ENCODE assay signal across 11 mouse cellular contexts in the genomic region with DNA sequence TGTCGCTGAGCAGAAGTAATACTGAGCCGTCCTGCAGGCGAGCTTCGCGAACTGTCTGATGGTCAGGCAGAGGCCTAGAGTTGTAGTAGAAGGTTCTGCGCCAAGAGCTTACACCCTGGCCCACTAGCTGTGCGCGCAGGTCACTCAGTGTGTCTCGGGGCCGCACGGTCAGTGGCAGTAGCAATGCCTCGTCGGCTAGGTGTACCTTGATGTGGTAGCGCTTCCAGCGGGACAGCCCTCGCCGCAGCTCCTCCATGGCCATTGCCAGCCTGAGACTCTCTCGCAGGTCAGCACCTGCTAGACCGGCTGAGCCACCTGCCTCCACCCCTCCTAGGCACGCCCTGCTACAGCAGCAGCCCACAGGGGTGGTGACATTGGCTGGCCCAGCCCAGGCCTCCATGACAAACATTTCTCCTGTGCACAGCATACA. TPM values are rescaled to one million over a fixed set of nuclear protein-coding genes. Genes with fewer than 3 reads are reported as not detected.
A peak's percentile ranks its signal among the peaks of the same experiment; 100 is the strongest.
DNase-seq lines count a peak whose midpoint lies in the region; ATAC-seq and TF ChIP-seq lines count a peak whose summit lies in the region.
"Had no signal": no experiment of that assay in that cellular context is flagged by ENCODE, and none has a peak within 500 bp of the region (broad histone marks: within the 10 kb centered on the region; RNA-seq: fewer than 3 reads in every experiment).

A gene (minus strand): TSS at position 266 of the 430 bp plus-strand sequence.

- no peak for DNase-seq in forebrain, postnatal 0 days
- DNase-seq in Muller cell, postnatal 12 days (ENCODE audit: inconsistent ontology term), result no peak
- DNase-seq in layer of hippocampus, postnatal 14 days (ENCODE audit: low spot score in 2 of 2), result no peak
- DNase-seq: cerebellum, adult 8-10 months had no signal

- H3K4me1 ChIP-seq in forebrain, embryonic 13.5 days, result peaks cover 28% of the 10 kb centered on the region
- peaks cover 5% of the 10 kb centered on the region; the same call in 1 of the 2 replicates for H3K4me1 ChIP-seq in forebrain, postnatal 0 days (ENCODE audit: insufficient read depth)
- peaks cover 7% of the 10 kb centered on the region for H3K4me1 ChIP-seq in ES-Bruce4 (ENCODE audit: control insufficient read depth, insufficient read depth, low read length)
- H3K4me1 ChIP-seq in kidney, embryonic 14.5 days (ENCODE audit: control insufficient read depth, insufficient read depth, low read length), result no peaks in the 10 kb centered on the region
- no peaks in the 10 kb centered on the region for H3K4me1 ChIP-seq in lung, embryonic 16.5 days (replicated peaks; ENCODE audit: control insufficient read depth, insufficient read depth, low read length)

- 0 out of 2 replicates have a peak, but pooled peaks have one; percentile 23 for TF ChIP-seq EP300 in ES-Bruce4 (IDR thresholded peaks at IDR 0.05; ENCODE audit: insufficient read depth, low read depth, low read length)

- no peak within 1 kb of the TSS for H3K9ac ChIP-seq in forebrain, embryonic 13.5 days
- no peak within 1 kb of the TSS for H3K9ac ChIP-seq in forebrain, postnatal 0 days
- H3K9ac ChIP-seq in ES-Bruce4 (ENCODE audit: low read depth, poor library complexity, severe bottlenecking), result no peak within 1 kb of the TSS
- H3K9ac ChIP-seq in kidney, embryonic 14.5 days (ENCODE audit: low read depth, low read length), result no peak within 1 kb of the TSS
- H3K9ac ChIP-seq in lung, embryonic 16.5 days (ENCODE audit: low read length), result peak within 1 kb of the TSS; percentile 43
- H3K9ac ChIP-seq: neural tube, embryonic 13.5 days had no signal

- no peak within 1 kb of the TSS for H3K4me2 ChIP-seq in forebrain, embryonic 13.5 days
- H3K4me2 ChIP-seq in forebrain, postnatal 0 days (ENCODE audit: low read depth), result no peak within 1 kb of the TSS
- no peak within 1 kb of the TSS for H3K4me2 ChIP-seq in kidney, embryonic 14.5 days (replicated peaks; ENCODE audit: low read depth, low read length)
- H3K4me2 ChIP-seq in lung, embryonic 16.5 days (ENCODE audit: low read depth, low read length), result peak within 1 kb of the TSS; percentile 31
- H3K4me2 ChIP-seq: neural tube, embryonic 13.5 days had no signal

- peak within 1 kb of the TSS; percentile 99 for H3K27ac ChIP-seq in forebrain, embryonic 13.5 days
- no peak within 1 kb of the TSS for H3K27ac ChIP-seq in forebrain, postnatal 0 days (ENCODE audit: low read depth, low read length)
- H3K27ac ChIP-seq in ES-Bruce4 (ENCODE audit: insufficient read depth, low read length), result no peak within 1 kb of the TSS
- H3K27ac ChIP-seq in kidney, embryonic 14.5 days (ENCODE audit: low read depth, low read length), result no peak within 1 kb of the TSS
- 0 out of 2 replicates have a peak within 1 kb of the TSS, but pooled peaks have one; percentile 7 for H3K27ac ChIP-seq in lung, embryonic 16.5 days (ENCODE audit: low read length)

- H3K9me3 ChIP-seq in forebrain, embryonic 13.5 days (replicated peaks), result no peaks in the 10 kb centered on the region
- H3K9me3 ChIP-seq in forebrain, postnatal 0 days (ENCODE audit: low read length), result no peaks in the 10 kb centered on the region
- no peaks in the 10 kb centered on the region for H3K9me3 ChIP-seq in ES-Bruce4 (replicated peaks; ENCODE audit: control insufficient read depth, insufficient read depth, low read length, poor library complexity, severe bottlenecking)
- H3K9me3 ChIP-seq in kidney, embryonic 14.5 days (ENCODE audit: control insufficient read depth, low read length), result no peaks in the 10 kb centered on the region
- no peaks in the 10 kb centered on the region for H3K9me3 ChIP-seq in lung, embryonic 16.5 days (ENCODE audit: control insufficient read depth, low read length)

- ATAC-seq in forebrain, embryonic 13.5 days, result no peak
- no peak for ATAC-seq in forebrain, postnatal 0 days
- 0 out of 2 replicates have a peak, but pooled peaks have one; percentile 48 for ATAC-seq in kidney, embryonic 14.5 days (ENCODE audit: low FRiP score, low TSS enrichment)
- ATAC-seq in lung, embryonic 16.5 days (ENCODE audit: low read depth), result peak; percentile 88
- ATAC-seq in activated CD4-positive, CD25-positive, alpha-beta regulatory T cell, adult 4 months, result no peak
- ATAC-seq: inflammation-experienced regulatory T-cells, adult 6 months had no signal

- 80% methylated on average over 20 of the region's 20 CpGs for WGBS in forebrain, embryonic 13.5 days
- WGBS in forebrain, postnatal 0 days, result 90% methylated on average over 20 of the region's 20 CpGs
- 74% methylated on average over 20 of the region's 20 CpGs for WGBS in kidney, embryonic 14.5 days
- WGBS in lung, embryonic 16.5 days, result 50% methylated on average over 20 of the region's 20 CpGs

- TF ChIP-seq POLR2A in ES-Bruce4 (IDR thresholded peaks at IDR 0.05; ENCODE audit: insufficient read depth, low read length), result no peak

- no peaks in the 10 kb centered on the region for H3K27me3 ChIP-seq in forebrain, embryonic 13.5 days
- no peaks in the 10 kb centered on the region for H3K27me3 ChIP-seq in forebrain, postnatal 0 days (ENCODE audit: insufficient read depth, low read length)
- no peaks in the 10 kb centered on the region for H3K27me3 ChIP-seq in ES-Bruce4 (ENCODE audit: control insufficient read depth, insufficient read depth, low read length, poor library complexity, severe bottlenecking)
- no peaks in the 10 kb centered on the region for H3K27me3 ChIP-seq in kidney, embryonic 14.5 days (ENCODE audit: control insufficient read depth, insufficient read depth, low read length)
- no peaks in the 10 kb centered on the region for H3K27me3 ChIP-seq in lung, embryonic 16.5 days (ENCODE audit: control insufficient read depth, insufficient read depth, low read depth, low read length)
- H3K27me3 ChIP-seq: neural tube, embryonic 13.5 days had no signal

- H3K4me3 ChIP-seq in forebrain, embryonic 13.5 days, result no peak within 1 kb of the TSS
- no peak within 1 kb of the TSS for H3K4me3 ChIP-seq in forebrain, postnatal 0 days (ENCODE audit: low read depth, low read length)
- peak within 1 kb of the TSS; percentile 35 for H3K4me3 ChIP-seq in ES-Bruce4 (ENCODE audit: low read depth, low read length)
- no peak within 1 kb of the TSS for H3K4me3 ChIP-seq in kidney, embryonic 14.5 days (ENCODE audit: low read length)
- H3K4me3 ChIP-seq in lung, embryonic 16.5 days (ENCODE audit: low read length), result peak within 1 kb of the TSS; percentile 31
- H3K4me3 ChIP-seq: neural tube, embryonic 13.5 days had no signal

- TF ChIP-seq CTCF in forebrain, postnatal 0 days (IDR thresholded peaks at IDR 0.05; ENCODE audit: low read depth), result no peak
- TF ChIP-seq CTCF in ES-Bruce4 (IDR thresholded peaks at IDR 0.05; ENCODE audit: low read depth, low read length), result no peak

- H3K36me3 ChIP-seq in forebrain, embryonic 13.5 days (ENCODE audit: poor library complexity, severe bottlenecking), result no peaks in the 10 kb centered on the region
- no peaks in the 10 kb centered on the region for H3K36me3 ChIP-seq in forebrain, postnatal 0 days (ENCODE audit: insufficient read depth)
- no peaks in the 10 kb centered on the region for H3K36me3 ChIP-seq in ES-Bruce4 (ENCODE audit: control insufficient read depth, insufficient read depth, low read length, poor library complexity, severe bottlenecking)
- no peaks in the 10 kb centered on the region for H3K36me3 ChIP-seq in kidney, embryonic 14.5 days (ENCODE audit: control insufficient read depth, insufficient read depth, low read length)
- H3K36me3 ChIP-seq in lung, embryonic 16.5 days (ENCODE audit: control insufficient read depth, insufficient read depth, low read length), result no peaks in the 10 kb centered on the region
- H3K36me3 ChIP-seq: neural tube, embryonic 13.5 days had no signal

RNA-seq across cellular contexts. Expression of the gene that starts here (rescaled TPM):
- 1.2 and 1.7 TPM in 2 replicates for polyA plus RNA-seq in forebrain, embryonic 13.5 days (2015; fragmentation: Nextera tagmentation; extraction: Ambion mirVana)
- total RNA-seq in forebrain, postnatal 0 days (2014; rRNA removed), result 0.33 TPM in 1 of 2 replicates, not detected in the other
- 0.29 and 0.40 TPM in 2 replicates for polyA plus RNA-seq in forebrain, postnatal 0 days (2015; fragmentation: Nextera tagmentation; extraction: Ambion mirVana)
- polyA plus RNA-seq in ES-Bruce4 (2011; ENCODE audit: insufficient read depth, insufficient read length, low read depth, missing spikeins), result 1.1 and 2.3 TPM in 2 replicates
- polyA plus RNA-seq in kidney, embryonic 14.5 days (2014; fragmentation: Nextera tagmentation; extraction: Ambion mirVana), result 1.6 and 1.8 TPM in 2 replicates
- 4.8 and 4.9 TPM in 2 replicates for polyA plus RNA-seq in lung, embryonic 16.5 days (2015; fragmentation: Nextera tagmentation; extraction: Ambion mirVana)
- 1 to 10 TPM; 1.4 to 2.4 TPM for polyA plus RNA-seq in activated CD4-positive, CD25-positive, alpha-beta regulatory T cell, adult 4 months (2017; shearing (Covaris generic))
- 1 to 10 TPM; 1.9 to 2.1 TPM for total RNA-seq in layer of hippocampus, postnatal 14 days (2021)

Comparison
In these comparisons a context has a peak if more than half of its experiments do, and no peak if none do; other contexts are left out.
1. H3K27ac ChIP-seq: peak in forebrain, embryonic 13.5 days (single experiment) and lung, embryonic 16.5 days (single experiment); none in forebrain, postnatal 0 days (single experiment), ES-Bruce4 (single experiment) and kidney, embryonic 14.5 days (single experiment).
2. ATAC-seq: peak in kidney, embryonic 14.5 days (single experiment) and lung, embryonic 16.5 days (single experiment); none in forebrain, embryonic 13.5 days (single experiment), forebrain, postnatal 0 days (single experiment) and activated CD4-positive, CD25-positive, alpha-beta regulatory T cell, adult 4 months (single experiment).
3. H3K4me3 ChIP-seq: peak in ES-Bruce4 (single experiment) and lung, embryonic 16.5 days (single experiment); none in forebrain, embryonic 13.5 days (single experiment), forebrain, postnatal 0 days (single experiment) and kidney, embryonic 14.5 days (single experiment).